Mouse (Mus musculus): Measurements from ENCODE around the gene Nek9.

Gene Nek9

DNA sequence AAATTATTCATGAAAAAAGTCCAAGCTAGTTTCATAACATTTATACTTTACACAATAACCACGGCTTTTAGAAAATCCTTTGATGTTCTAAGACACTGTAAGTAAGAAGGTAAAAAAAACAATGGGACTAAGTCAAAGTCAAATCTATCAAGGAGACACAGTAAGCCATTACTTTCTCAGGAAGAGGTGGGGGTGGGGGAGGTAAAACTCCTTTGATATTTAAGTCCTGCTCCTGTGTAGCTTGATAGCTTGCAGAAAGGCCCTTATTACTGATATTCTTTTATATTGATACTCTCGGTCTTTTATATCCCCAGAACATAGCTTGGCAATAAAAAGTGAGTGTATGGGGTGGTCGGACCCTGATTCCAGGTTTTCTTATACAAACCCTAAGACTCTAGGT is 69.3 kb downstream of the Nek9 start:
- in situ Hi-C loops (cut with MseI, MboI): no loop called here

DNA sequence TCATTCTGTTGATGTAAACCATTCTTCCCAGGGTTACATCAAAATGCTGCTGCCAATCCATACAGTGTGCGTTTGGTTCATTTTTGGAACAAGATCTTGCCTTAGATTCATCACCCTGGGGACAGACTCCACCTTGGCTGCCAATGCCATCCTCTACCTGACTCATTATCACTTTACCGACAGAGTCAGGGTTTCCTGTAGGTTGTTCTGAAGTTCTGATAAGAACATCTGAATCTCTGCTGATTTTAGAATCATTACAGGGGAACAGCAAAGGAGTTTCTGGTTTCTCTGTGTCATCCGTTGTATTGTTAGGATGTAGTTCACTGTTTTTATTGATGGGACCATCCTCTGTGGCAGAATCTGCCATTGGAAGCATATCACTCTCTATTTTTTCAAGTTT is 72.9 kb downstream of the Nek9 start:
- in situ Hi-C loops (cut with MseI, MboI): no loop called here

DNA sequence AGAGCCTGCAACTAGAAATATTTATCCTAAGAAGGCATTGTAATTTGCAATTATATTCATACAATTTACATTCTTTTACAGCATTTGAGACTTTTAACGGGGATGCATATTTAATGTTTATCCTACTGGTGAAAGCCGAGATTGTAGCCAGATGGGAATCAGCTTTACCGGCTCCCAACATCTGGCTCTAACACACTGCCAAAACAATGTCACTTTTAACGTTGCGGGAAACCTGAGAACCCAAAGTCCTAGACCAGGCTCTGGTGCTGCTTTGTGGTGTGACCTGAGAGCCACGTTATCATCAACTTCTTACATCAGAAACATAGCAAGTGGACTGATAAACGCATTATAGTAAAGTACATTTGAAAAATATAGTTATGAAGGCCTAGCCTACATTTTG is 74.2 kb downstream of the Nek9 start:
- in situ Hi-C loops (cut with MseI, MboI): no loop called here

DNA sequence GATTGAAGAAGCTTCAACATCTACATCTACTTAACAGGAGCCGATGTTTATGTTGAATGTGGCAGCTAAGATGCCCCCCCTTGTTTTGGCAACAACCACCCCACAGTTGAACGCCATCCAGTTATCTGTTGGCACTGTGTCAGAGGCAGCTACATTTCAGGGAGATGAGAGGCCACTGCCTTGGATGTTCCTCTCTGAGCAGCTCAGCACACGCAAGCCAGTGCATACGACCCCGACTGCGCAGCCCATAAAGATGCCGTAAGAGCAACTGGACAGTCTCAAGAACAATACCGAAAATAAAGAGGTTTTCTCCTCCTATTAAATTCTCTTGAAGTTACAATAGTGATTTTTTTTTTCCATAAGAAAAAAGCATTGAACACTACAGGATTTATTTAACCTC is 74.6 kb downstream of the Nek9 start:
- in situ Hi-C loops (cut with MseI, MboI): no loop called here

DNA sequence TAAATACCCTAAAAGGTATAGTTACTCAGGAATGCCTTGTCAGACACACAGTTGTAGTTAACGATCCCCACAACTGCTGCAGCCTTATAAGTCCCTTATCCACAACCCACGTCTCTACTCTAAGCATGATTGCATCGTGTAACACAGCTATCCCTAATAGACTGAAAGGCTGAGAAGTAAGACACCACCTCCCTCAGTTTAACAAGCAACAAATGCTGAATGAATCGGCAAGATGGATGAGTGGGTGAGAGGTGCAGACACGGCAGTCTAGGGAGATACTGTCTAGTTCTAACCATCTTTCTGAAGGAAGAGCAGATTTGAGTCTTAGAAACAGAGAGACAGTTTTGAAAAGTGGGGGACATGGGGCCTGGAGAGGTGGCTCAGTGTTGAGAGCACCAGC is 76.0 kb downstream of the Nek9 start:
- in situ Hi-C loops (cut with MseI, MboI): no loop called here

DNA sequence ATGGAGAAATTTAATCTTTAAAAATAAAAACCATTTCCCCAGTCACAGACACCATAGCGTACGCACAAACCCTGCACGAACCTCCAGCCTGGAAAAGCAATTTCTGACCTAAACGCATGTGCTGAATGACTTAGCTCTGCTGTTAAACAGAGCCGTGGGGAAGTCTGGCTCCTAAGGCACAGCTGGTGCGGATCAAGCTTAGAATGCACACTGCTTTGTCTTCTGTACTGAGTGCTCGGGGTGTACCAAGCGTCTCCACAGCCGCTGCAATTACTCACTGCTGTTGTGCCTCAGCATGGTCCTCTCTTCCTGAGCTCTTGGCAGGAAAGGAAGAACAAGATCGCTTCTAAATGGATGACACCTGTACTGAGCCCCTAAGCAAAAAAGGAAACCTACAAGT is 76.7 kb downstream of the Nek9 start:
- in situ Hi-C loops (cut with MseI, MboI): no loop called here

DNA sequence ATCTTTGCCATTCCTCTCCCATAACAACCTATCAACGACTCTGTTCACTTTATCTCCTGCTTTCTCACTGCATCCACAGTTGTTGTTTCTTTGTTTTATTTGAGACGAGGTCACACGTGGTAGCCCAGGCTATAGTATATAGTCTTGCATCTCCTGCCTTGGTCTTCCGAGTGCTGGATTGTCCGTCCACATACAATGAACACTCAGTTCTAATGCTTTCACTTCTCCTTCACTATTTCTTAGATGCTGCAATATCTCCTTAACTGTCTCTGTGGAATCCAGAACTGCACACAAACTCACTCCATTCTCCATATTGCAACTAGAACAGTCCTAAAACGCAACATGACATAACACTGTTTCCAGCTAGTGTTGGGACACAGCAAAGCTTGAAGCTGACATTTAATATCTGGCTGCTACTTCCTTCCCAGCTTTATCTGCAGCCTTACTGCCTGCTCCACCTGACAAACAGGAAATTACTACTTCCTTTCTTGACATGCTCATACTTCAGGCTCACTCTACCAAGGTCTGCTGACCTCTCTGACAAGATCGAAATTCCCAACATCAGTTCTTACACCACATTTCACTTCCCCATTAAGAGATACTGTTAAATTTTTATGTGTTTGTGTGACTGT is 82.0 kb downstream of the Nek9 start:
- in situ Hi-C loops (cut with MseI, MboI): no loop called here

DNA sequence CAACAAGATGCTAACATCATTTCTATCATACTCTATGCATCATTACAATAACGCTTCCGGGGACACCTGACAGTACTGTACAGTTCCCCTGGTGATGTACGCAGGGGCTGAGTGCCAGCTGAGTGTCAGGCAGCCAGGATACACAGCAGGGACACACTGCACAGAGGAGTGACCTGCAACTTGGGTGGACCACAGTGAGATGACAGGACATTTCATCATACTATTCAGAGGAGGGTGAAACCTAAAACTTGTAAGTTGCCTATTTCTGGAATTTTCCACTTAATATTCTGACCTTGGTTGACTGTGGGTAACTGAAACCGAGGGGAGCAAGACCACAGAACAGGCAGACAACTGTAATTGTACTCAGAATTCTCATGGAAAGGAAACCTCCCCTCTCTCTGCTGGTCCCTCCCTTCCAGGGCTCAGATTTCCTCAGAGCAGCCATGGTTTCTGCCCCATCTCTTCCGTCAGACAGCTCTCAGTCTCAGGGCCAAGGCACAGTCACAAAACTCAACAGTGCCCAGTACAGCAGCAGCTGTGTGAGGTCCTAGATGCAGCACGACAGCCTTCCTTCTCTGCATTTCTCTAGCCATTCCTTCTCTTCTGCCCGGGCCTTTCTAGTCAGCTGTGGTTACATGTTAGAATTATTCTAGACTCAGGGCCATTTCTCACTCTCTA is 82.9 kb downstream of the Nek9 start:
- in situ Hi-C loops (cut with MseI, MboI): no loop called here

DNA sequence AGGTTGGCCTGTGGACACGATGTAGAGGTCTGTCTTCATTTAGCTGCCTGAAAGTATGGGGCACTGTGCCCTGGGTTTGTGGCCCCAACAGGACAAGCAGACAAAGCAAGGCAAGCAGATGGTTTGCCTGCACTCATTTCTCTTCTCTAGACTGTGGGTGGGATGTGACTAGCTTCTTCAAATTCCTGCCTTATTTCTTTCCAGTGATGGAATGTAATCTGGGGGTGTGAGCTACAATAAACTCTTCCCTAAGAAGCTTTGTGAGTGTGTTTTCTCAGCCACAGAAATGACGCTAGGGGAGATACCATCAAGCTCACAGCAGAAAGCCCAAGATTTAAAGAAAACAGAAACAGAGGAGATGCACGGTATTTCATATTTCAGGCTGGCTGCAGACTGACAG is 87.1 kb downstream of the Nek9 start:
- in situ Hi-C loops (cut with MseI, MboI): no loop called here
